Mouse (Mus musculus) kidney, adult 2 months (tissue): ENCODE results near the gene Mansc4.

ENCODE experiments used
- CTCF ChIP-seq: fragments of 200-500 bp; conservative IDR thresholded peaks from 2 replicates; pipeline ENCODE4 v1.5.1; 2011; ENCODE audit warnings: low read depth, mild to moderate bottlenecking, control low read depth, low read length, moderate library complexity, mixed read lengths; ENCODE audit not compliant: insufficient read depth, insufficient read length
- POLR2A ChIP-seq: fragments of 200-500 bp; IDR thresholded peaks from one replicate; pipeline ENCODE4 v1.6.1; 2011; ENCODE audit warnings: low read depth, low read length, control low read depth

DNA sequence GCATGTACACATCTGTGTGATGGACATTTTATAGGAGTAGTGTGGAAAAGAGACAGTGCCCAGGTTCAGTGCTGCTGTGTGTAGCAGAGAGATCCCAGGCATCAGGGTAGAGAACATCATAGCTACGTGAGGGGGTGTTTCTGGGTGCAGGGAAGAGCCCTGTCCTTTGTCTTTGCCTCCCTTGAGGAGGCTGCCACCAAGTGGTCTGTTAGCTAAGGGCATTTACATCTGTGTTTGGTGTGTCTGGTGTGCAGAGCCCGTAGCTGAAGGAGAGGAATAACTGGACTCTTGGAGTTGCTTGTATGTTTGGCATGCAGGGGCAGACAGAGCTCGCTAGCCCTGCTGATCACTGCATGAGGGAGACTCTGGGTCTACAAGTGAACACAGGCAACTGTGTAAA is 15.5 kb upstream of the Mansc4 start:
- peak; percentile 54 for TF ChIP-seq CTCF
- TF ChIP-seq POLR2A = no peak
